Mouse (Mus musculus): Measurements from ENCODE around the gene Dhrs9. TPM values are rescaled to one million over a fixed set of nuclear protein-coding genes. Genes with fewer than 3 reads are reported as not detected.
"Not testable (repeated sequence)": the region's sequence is repeated elsewhere in the genome, so short reads cannot be mapped to it uniquely, and the experiment has no call there.

The Dhrs9 gene
- polyA plus RNA-seq (2012; rRNA removed) = 0.22 and 0.33 TPM in 2 replicates

DNA sequence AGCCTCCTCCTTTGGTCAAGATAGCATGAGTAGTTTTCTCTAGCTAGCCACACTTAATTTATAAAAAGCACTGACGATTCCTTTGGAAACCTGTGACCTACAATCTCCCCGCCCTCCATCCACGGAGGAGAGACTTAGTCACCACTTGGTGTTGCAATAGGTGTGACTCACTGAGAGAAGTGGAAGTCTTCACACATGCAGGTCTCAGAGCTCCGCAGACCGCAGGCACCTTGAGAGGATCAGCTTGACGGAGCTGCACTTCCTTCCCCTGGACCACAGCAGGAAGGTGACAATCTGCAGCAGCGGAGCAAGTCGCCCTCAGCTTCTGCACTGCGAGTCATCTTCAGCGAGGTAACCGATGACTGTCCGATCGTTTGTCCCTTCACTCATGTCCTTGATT, at the start of gene Dhrs9:
Gene Dhrs9 (plus strand): TSS at position 165 of the 400 bp plus-strand sequence.
- H3K4me1 ChIP-seq (replicated peaks; ENCODE audit: control insufficient read depth, insufficient read depth, low read length) = 0 out of 2 replicates have a peak, but pooled peaks cover 2% of the 10 kb centered on the region
- H3K27ac ChIP-seq (ENCODE audit: control insufficient read depth, insufficient read depth, low read length) = no peak within 1 kb of the TSS
- no peaks in the 10 kb centered on the region for H3K27me3 ChIP-seq (ENCODE audit: control insufficient read depth, insufficient read depth, low read length)
- WGBS = 6% methylated on average over 13 of the region's 13 CpGs
- H3K4me3 ChIP-seq (ENCODE audit: control insufficient read depth, insufficient read depth, low read length) = no peak within 1 kb of the TSS
- TF ChIP-seq CTCF (IDR thresholded peaks at IDR 0.05; ENCODE audit: borderline replicate concordance, control insufficient read depth, extremely low read depth, insufficient read depth, low read length, poor library complexity) (no peak), POLR2A (IDR thresholded peaks at IDR 0.05; ENCODE audit: control insufficient read depth, extremely low read depth, insufficient read depth, low read length, poor library complexity) (no peak)
- no peak for DNase-seq
- H3K36me3 ChIP-seq (ENCODE audit: control insufficient read depth, insufficient read depth, low read length) = no peaks in the 10 kb centered on the region

DNA sequence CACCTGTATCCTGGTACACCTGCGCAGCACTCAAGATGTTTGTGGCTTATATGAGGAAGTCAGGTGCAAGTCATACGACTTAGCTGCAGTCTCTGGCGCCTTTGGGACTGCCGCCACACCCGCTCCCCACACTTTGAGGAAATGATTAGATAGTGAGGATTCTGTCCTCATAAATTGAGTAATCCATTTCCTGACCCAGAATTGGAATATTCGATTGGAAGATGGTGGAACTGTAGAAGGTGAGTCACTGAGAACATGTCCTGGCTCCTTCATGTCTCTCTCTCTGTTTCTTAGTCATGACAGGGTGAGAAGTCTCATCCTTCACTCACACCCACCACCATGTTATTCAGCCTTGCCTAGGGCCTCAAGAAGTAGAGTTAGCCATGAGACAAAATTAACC, 48.7 kb upstream of the Dhrs9 start:
- not testable (repeated sequence) for H3K27ac ChIP-seq (ENCODE audit: control insufficient read depth, insufficient read depth, low read length); H3K4me1 ChIP-seq (replicated peaks; ENCODE audit: control insufficient read depth, insufficient read depth, low read length); H3K27me3 ChIP-seq (ENCODE audit: control insufficient read depth, insufficient read depth, low read length); DNase-seq; H3K36me3 ChIP-seq (ENCODE audit: control insufficient read depth, insufficient read depth, low read length); H3K4me3 ChIP-seq (ENCODE audit: control insufficient read depth, insufficient read depth, low read length)
- 87% methylated on average over 5 of the region's 6 CpGs for WGBS

DNA sequence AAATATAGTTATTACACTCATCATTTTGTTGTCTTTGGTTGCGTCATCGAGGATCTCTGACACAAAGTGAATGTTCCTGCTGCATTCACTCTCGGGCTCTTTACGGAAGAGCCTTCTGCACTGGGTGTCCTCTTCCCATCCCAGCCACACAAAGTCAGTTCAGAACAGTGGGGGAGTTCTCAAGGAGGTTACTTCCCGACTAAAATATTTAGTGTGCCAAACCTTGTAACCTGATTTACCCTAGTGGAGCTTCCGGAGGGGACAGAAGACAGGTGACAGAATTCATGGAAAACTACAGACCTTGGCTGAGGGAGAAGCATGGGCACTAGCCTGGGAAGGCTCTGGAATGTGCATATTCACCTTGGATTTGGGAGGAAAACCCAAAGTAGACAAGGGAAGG, 38.7 kb upstream of the Dhrs9 start:
- TF ChIP-seq POLR2A (IDR thresholded peaks at IDR 0.05; ENCODE audit: control insufficient read depth, extremely low read depth, insufficient read depth, low read length, poor library complexity) = no peak
- no peak for TF ChIP-seq CTCF (IDR thresholded peaks at IDR 0.05; ENCODE audit: borderline replicate concordance, control insufficient read depth, extremely low read depth, insufficient read depth, low read length, poor library complexity)
- 95% methylated on average over 6 of the region's 6 CpGs for WGBS

DNA sequence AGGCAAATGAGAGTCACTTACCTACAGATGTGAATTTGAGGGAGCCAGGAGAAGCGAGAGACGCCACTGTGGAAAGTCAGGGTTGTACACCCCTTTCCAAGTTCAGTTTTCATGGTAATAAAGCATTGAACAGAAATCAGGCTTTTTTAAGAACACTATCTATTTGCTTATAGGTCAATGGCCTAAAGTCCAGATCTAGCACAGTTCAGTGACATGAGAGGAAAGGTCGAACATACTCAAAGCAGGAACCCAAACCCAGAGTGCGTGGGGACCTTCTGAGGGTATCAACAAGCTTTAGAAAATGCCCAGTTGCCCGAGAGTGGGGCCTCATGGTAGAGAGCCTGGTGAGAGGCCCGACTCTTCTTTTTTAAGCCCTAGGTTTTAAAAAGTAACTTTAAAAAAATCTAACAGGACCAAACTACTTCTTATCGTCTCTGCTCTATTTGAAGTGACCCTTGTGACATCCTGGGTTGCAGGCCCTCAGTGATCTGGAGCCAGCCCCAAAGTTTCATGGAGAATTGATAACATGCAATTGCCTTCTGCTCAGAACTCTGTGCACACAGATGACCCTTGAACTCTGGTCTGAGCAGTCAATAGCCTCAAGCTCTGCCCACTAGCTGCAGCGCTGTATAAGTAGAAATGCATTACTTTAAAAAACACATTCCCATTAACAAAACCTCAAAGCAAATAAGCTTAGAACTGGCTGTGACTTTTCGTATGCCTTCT, 37.6 kb upstream of the Dhrs9 start, which contains the start of gene Abcb11:
Gene Abcb11 (minus strand): TSS at position 121 of the 726 bp plus-strand sequence.
- WGBS = 95% methylated on average over 9 of the region's 9 CpGs
- Histone ChIP-seq H3K4me1 (replicated peaks; ENCODE audit: control insufficient read depth, insufficient read depth, low read length) (no peaks in the 10 kb centered on the region), H3K27me3 (ENCODE audit: control insufficient read depth, insufficient read depth, low read length) (no peaks in the 10 kb centered on the region), H3K27ac (ENCODE audit: control insufficient read depth, insufficient read depth, low read length) (no peak within 1 kb of the TSS), H3K4me3 (ENCODE audit: control insufficient read depth, insufficient read depth, low read length) (no peak within 1 kb of the TSS), H3K36me3 (ENCODE audit: control insufficient read depth, insufficient read depth, low read length) (no peaks in the 10 kb centered on the region)
- DNase-seq = no peak
- TF ChIP-seq POLR2A (IDR thresholded peaks at IDR 0.05; ENCODE audit: control insufficient read depth, extremely low read depth, insufficient read depth, low read length, poor library complexity) = no peak
- no peak for TF ChIP-seq CTCF (IDR thresholded peaks at IDR 0.05; ENCODE audit: borderline replicate concordance, control insufficient read depth, extremely low read depth, insufficient read depth, low read length, poor library complexity)

More for the DNA sequence above, 38.7 kb upstream of the Dhrs9 start:
- no peaks in the 10 kb centered on the region for H3K27me3 ChIP-seq (ENCODE audit: control insufficient read depth, insufficient read depth, low read length)
- no peak overlapping the region for H3K4me3 ChIP-seq (ENCODE audit: control insufficient read depth, insufficient read depth, low read length)
- DNase-seq = no peak
- no peaks in the 10 kb centered on the region for H3K36me3 ChIP-seq (ENCODE audit: control insufficient read depth, insufficient read depth, low read length)
- no peaks in the 10 kb centered on the region for H3K4me1 ChIP-seq (replicated peaks; ENCODE audit: control insufficient read depth, insufficient read depth, low read length)
- H3K27ac ChIP-seq (ENCODE audit: control insufficient read depth, insufficient read depth, low read length) = no peak overlapping the region

DNA sequence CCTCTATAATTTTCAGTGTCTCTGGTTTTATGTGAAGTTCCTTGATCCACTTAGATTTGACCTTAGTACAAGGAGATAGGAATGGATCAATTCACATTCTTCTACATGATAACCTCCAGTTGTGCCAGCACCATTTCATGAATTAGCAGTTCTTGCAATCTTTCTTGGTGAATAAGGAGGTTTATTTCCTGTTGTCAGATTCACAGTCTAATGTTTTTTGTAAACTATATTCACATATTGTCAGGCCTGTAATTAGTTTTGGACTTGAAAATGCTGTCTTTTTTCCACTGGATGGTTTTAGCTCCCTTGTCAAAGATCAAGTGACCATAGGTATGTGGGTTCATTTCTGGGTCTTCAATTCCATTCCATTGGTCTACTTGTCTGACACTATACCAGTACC, 24.8 kb upstream of the Dhrs9 start:
- DNase-seq; H3K36me3 ChIP-seq (ENCODE audit: control insufficient read depth, insufficient read depth, low read length); H3K27me3 ChIP-seq (ENCODE audit: control insufficient read depth, insufficient read depth, low read length); H3K4me3 ChIP-seq (ENCODE audit: control insufficient read depth, insufficient read depth, low read length); H3K27ac ChIP-seq (ENCODE audit: control insufficient read depth, insufficient read depth, low read length); H3K4me1 ChIP-seq (replicated peaks; ENCODE audit: control insufficient read depth, insufficient read depth, low read length): not testable (repeated sequence)

DNA sequence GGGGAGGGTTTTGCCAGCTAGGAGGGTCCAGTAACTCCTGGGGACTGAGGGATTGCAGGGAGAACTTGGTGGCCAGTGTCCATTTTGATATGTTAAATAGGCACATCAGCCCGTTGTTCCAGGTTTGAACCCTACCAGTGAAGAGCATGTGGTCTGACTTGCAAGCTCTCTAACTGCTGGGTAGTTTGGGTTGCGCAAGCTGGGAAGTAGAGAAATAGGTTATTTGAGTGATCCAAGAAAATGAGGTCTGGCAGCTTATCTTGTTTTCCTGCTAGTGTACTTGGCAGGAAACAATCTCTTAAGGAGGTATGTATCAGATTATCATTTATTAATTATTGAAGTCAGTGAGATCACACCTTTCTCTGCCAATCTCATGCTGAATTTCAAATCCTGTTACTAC, 15.4 kb upstream of the Dhrs9 start:
- no peaks in the 10 kb centered on the region for H3K36me3 ChIP-seq (ENCODE audit: control insufficient read depth, insufficient read depth, low read length)

DNA sequence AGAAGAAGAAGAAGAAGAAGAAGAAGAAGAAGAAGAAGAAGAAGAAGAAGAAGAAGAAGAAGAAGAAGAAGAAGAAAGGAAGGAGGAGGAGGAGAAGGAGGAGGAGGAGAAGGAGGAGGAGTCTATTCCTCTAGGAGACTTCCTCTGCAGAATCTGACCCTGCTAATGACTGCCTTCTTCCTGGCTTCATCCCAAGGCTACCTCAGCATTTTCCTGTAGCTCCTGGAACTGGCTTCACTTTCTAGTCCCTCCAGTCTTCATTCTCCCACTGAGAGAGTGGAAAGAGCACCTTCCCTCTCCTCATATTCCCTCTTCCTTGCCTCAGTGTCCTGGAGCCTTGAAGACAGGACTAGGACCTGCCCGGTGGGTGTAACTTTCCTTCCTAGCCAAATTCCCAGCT, 15.0 kb upstream of the Dhrs9 start:
- Histone ChIP-seq H3K27me3 (ENCODE audit: control insufficient read depth, insufficient read depth, low read length) (no peaks in the 10 kb centered on the region), H3K4me3 (ENCODE audit: control insufficient read depth, insufficient read depth, low read length) (no peak overlapping the region), H3K4me1 (replicated peaks; ENCODE audit: control insufficient read depth, insufficient read depth, low read length) (no peaks in the 10 kb centered on the region), H3K27ac (ENCODE audit: control insufficient read depth, insufficient read depth, low read length) (no peak overlapping the region), H3K36me3 (ENCODE audit: control insufficient read depth, insufficient read depth, low read length) (no peaks in the 10 kb centered on the region)
- TF ChIP-seq CTCF (IDR thresholded peaks at IDR 0.05; ENCODE audit: borderline replicate concordance, control insufficient read depth, extremely low read depth, insufficient read depth, low read length, poor library complexity) (no peak), POLR2A (IDR thresholded peaks at IDR 0.05; ENCODE audit: control insufficient read depth, extremely low read depth, insufficient read depth, low read length, poor library complexity) (no peak)
- 100% methylated on average over 1 of the region's 1 CpGs for WGBS
- no peak for DNase-seq

More for the DNA sequence above, 15.4 kb upstream of the Dhrs9 start:
- Histone ChIP-seq H3K27me3 (ENCODE audit: control insufficient read depth, insufficient read depth, low read length) (no peaks in the 10 kb centered on the region), H3K4me3 (ENCODE audit: control insufficient read depth, insufficient read depth, low read length) (no peak overlapping the region), H3K27ac (ENCODE audit: control insufficient read depth, insufficient read depth, low read length) (no peak overlapping the region), H3K4me1 (replicated peaks; ENCODE audit: control insufficient read depth, insufficient read depth, low read length) (no peaks in the 10 kb centered on the region)
- no peak for DNase-seq
- 89% methylated on average over 2 of the region's 2 CpGs for WGBS
- TF ChIP-seq CTCF (IDR thresholded peaks at IDR 0.05; ENCODE audit: borderline replicate concordance, control insufficient read depth, extremely low read depth, insufficient read depth, low read length, poor library complexity) (no peak), POLR2A (IDR thresholded peaks at IDR 0.05; ENCODE audit: control insufficient read depth, extremely low read depth, insufficient read depth, low read length, poor library complexity) (no peak)

Data from thymus, adult 2 months (tissue).